Mouse (Mus musculus): Measurements from ENCODE around the gene Btaf1. TPM values are rescaled to one million over a fixed set of nuclear protein-coding genes. Genes with fewer than 3 reads are reported as not detected.
A peak's percentile ranks its signal among the peaks of the same experiment; 100 is the strongest.

The Btaf1 gene
- polyA plus RNA-seq, 1 experiment from 2014 or later: 16.6 TPM

- Histone ChIP-seq H3K36me3 (replicated peaks) (no peaks in the 10 kb centered on the region), H3K9me3 (no peaks in the 10 kb centered on the region), H3K27me3 (replicated peaks; ENCODE audit: low read depth, poor library complexity, severe bottlenecking) (no peaks in the 10 kb centered on the region), H3K27ac (replicated peaks) (peak overlapping the region; percentile 15; the same call in 1 of the 2 replicates), H3K4me3 (no peak overlapping the region), H3K4me1 (peaks cover 22% of the 10 kb centered on the region)
- 23% methylated on average over 9 of the region's 9 CpGs for WGBS
- DNase-seq (ENCODE audit: low spot score): peak; percentile 77
Measured at GRCm38 (mm10) chr19:36909676-36910292, 16.1 kb upstream of the Btaf1 start.

GRCm38 (mm10) chr19:36910424-36911045 is 15.3 kb upstream of the Btaf1 start:
- Histone ChIP-seq H3K9me3 (no peaks in the 10 kb centered on the region), H3K4me1 (peaks cover 21% of the 10 kb centered on the region), H3K36me3 (replicated peaks) (no peaks in the 10 kb centered on the region), H3K4me3 (no peak overlapping the region), H3K27ac (replicated peaks) (peak overlapping the region; percentile 15; the same call in 1 of the 2 replicates), H3K27me3 (replicated peaks; ENCODE audit: low read depth, poor library complexity, severe bottlenecking) (no peaks in the 10 kb centered on the region)
- WGBS: 38% methylated on average over 12 of the region's 12 CpGs
- peak; percentile 25 for DNase-seq (ENCODE audit: low spot score)

GRCm38 (mm10) chr19:36913064-36913463 is 12.8 kb upstream of the Btaf1 start:
- H3K36me3 ChIP-seq (replicated peaks): no peaks in the 10 kb centered on the region
- 0 out of 2 replicates have a peak overlapping the region, but pooled peaks have one; percentile 40 for H3K27ac ChIP-seq (replicated peaks)
- no peaks in the 10 kb centered on the region for H3K9me3 ChIP-seq
- 83% methylated on average over 7 of the region's 7 CpGs for WGBS
- H3K4me1 ChIP-seq: peaks cover 32% of the 10 kb centered on the region
- no peaks in the 10 kb centered on the region for H3K27me3 ChIP-seq (replicated peaks; ENCODE audit: low read depth, poor library complexity, severe bottlenecking)
- DNase-seq (ENCODE audit: low spot score): no peak
- no peak overlapping the region for H3K4me3 ChIP-seq

GRCm38 (mm10) chr19:36916206-36916605 is 9.7 kb upstream of the Btaf1 start:
- no peak overlapping the region for H3K27ac ChIP-seq (replicated peaks)
- 85% methylated on average over 4 of the region's 4 CpGs for WGBS
- DNase-seq (ENCODE audit: low spot score): no peak
- H3K4me1 ChIP-seq: peaks cover 37% of the 10 kb centered on the region
- no peak overlapping the region for H3K4me3 ChIP-seq
- no peaks in the 10 kb centered on the region for H3K9me3 ChIP-seq
- H3K27me3 ChIP-seq (replicated peaks; ENCODE audit: low read depth, poor library complexity, severe bottlenecking): no peaks in the 10 kb centered on the region
- no peaks in the 10 kb centered on the region for H3K36me3 ChIP-seq (replicated peaks)

GRCm38 (mm10) chr19:36916876-36917389 is 8.9 kb upstream of the Btaf1 start:
- no peaks in the 10 kb centered on the region for H3K27me3 ChIP-seq (replicated peaks; ENCODE audit: low read depth, poor library complexity, severe bottlenecking)
- H3K27ac ChIP-seq (replicated peaks): no peak overlapping the region
- H3K4me3 ChIP-seq: peak overlapping the region; percentile 96
- 91% methylated on average over 1 of the region's 1 CpGs for WGBS
- H3K9me3 ChIP-seq: no peaks in the 10 kb centered on the region
- no peak for DNase-seq (ENCODE audit: low spot score)
- no peaks in the 10 kb centered on the region for H3K36me3 ChIP-seq (replicated peaks)
- H3K4me1 ChIP-seq: peaks cover 33% of the 10 kb centered on the region

GRCm38 (mm10) chr19:36918441-36919301 is 7.2 kb upstream of the Btaf1 start:
- no peaks in the 10 kb centered on the region for H3K9me3 ChIP-seq
- no peaks in the 10 kb centered on the region for H3K27me3 ChIP-seq (replicated peaks; ENCODE audit: low read depth, poor library complexity, severe bottlenecking)
- peak; percentile 89 for DNase-seq (ENCODE audit: low spot score)
- under 1% methylated on average over 85 of the region's 85 CpGs for WGBS
- H3K27ac ChIP-seq (replicated peaks): peak overlapping the region; percentile 96
- H3K4me3 ChIP-seq: peak overlapping the region; percentile 96
- peaks cover 26% of the 10 kb centered on the region for H3K4me1 ChIP-seq
- H3K36me3 ChIP-seq (replicated peaks): no peaks in the 10 kb centered on the region

GRCm38 (mm10) chr19:36919466-36919865 is 6.4 kb upstream of the Btaf1 start, which contains the start of gene Fgfbp3:
Gene Fgfbp3 (minus strand): TSS chr19:36919615.
- Histone ChIP-seq H3K4me3 (peak within 1 kb of the TSS; percentile 96), H3K27me3 (replicated peaks; ENCODE audit: low read depth, poor library complexity, severe bottlenecking) (no peaks in the 10 kb centered on the region), H3K4me1 (peaks cover 26% of the 10 kb centered on the region), H3K9me3 (no peaks in the 10 kb centered on the region), H3K27ac (replicated peaks) (peak within 1 kb of the TSS; percentile 96), H3K36me3 (replicated peaks) (no peaks in the 10 kb centered on the region)
- 9% methylated on average over 12 of the region's 12 CpGs for WGBS
- peak; percentile 23 for DNase-seq (ENCODE audit: low spot score)

GRCm38 (mm10) chr19:36922015-36922414 is 3.9 kb upstream of the Btaf1 start:
- 40% methylated on average over 2 of the region's 2 CpGs for WGBS
- no peaks in the 10 kb centered on the region for H3K36me3 ChIP-seq (replicated peaks)
- H3K27ac ChIP-seq (replicated peaks): no peak overlapping the region
- H3K27me3 ChIP-seq (replicated peaks; ENCODE audit: low read depth, poor library complexity, severe bottlenecking): no peaks in the 10 kb centered on the region
- H3K4me3 ChIP-seq: no peak overlapping the region
- H3K4me1 ChIP-seq: peaks cover 33% of the 10 kb centered on the region
- no peak for DNase-seq (ENCODE audit: low spot score)
- no peaks in the 10 kb centered on the region for H3K9me3 ChIP-seq

- WGBS: 60% methylated on average over 3 of the region's 3 CpGs
- Histone ChIP-seq H3K36me3 (replicated peaks) (no peaks in the 10 kb centered on the region), H3K27me3 (replicated peaks; ENCODE audit: low read depth, poor library complexity, severe bottlenecking) (no peaks in the 10 kb centered on the region), H3K4me3 (no peak overlapping the region), H3K27ac (replicated peaks) (no peak overlapping the region), H3K9me3 (no peaks in the 10 kb centered on the region), H3K4me1 (peaks cover 33% of the 10 kb centered on the region)
- no peak for DNase-seq (ENCODE audit: low spot score)
Measured at GRCm38 (mm10) chr19:36922936-36923335, 2.9 kb upstream of the Btaf1 start.

GRCm38 (mm10) chr19:36926553-36927236 is 816 bp downstream of the Btaf1 start:
- DNase-seq (ENCODE audit: low spot score): no peak
- H3K27me3 ChIP-seq (replicated peaks; ENCODE audit: low read depth, poor library complexity, severe bottlenecking): no peaks in the 10 kb centered on the region
- WGBS: 3% methylated on average over 26 of the region's 26 CpGs
- H3K36me3 ChIP-seq (replicated peaks): 0 out of 2 replicates have a peak, but pooled peaks cover 4% of the 10 kb centered on the region
- H3K27ac ChIP-seq (replicated peaks): peak overlapping the region; percentile 94
- peak overlapping the region; percentile 91 for H3K4me3 ChIP-seq
- no peaks in the 10 kb centered on the region for H3K9me3 ChIP-seq
- H3K4me1 ChIP-seq: peaks cover 17% of the 10 kb centered on the region

- Histone ChIP-seq H3K4me1 (peaks cover 17% of the 10 kb centered on the region), H3K27ac (replicated peaks) (no peak overlapping the region), H3K36me3 (replicated peaks) (0 out of 2 replicates have a peak, but pooled peaks cover 7% of the 10 kb centered on the region), H3K27me3 (replicated peaks; ENCODE audit: low read depth, poor library complexity, severe bottlenecking) (no peaks in the 10 kb centered on the region), H3K9me3 (no peaks in the 10 kb centered on the region), H3K4me3 (peak overlapping the region; percentile 91)
- no peak for DNase-seq (ENCODE audit: low spot score)
- WGBS: 85% methylated on average over 6 of the region's 6 CpGs
Measured at GRCm38 (mm10) chr19:36927800-36928361, 2.0 kb downstream of the Btaf1 start.
